Mouse (Mus musculus) CH12.LX (cell line): Measurements from ENCODE around the gene Gm17455.

Experiments used
- BHLHE40 ChIP-seq: IDR thresholded peaks from 2 replicates; pipeline ENCODE4 v1.6.1; 2011; ENCODE audit warnings: mild to moderate bottlenecking, low read depth, low read length, improper control_type of control experiment
- CTCF ChIP-seq, 2 experiments: IDR thresholded peaks in 1 of 2; conservative IDR thresholded peaks in 1 of 2; 2 replicates each; pipeline ENCODE4 v1.5.1; 2011 to 2012; ENCODE audit warnings: low read depth in 2 of 2, low read length in 2 of 2, improper control_type of control experiment in 1 of 2, inconsistent platforms in 1 of 2, mild to moderate bottlenecking in 1 of 2, moderate library complexity in 1 of 2
- EP300 ChIP-seq: IDR thresholded peaks from 2 replicates; pipeline ENCODE4 v1.6.1; 2011; ENCODE audit warnings: low read length, improper control_type of control experiment
- IRF4 ChIP-seq: IDR thresholded peaks from 2 replicates; pipeline ENCODE4 v1.6.1; 2014; ENCODE audit warnings: low read depth, mild to moderate bottlenecking, inconsistent platforms, low read length, improper control_type of control experiment
- MAZ ChIP-seq: IDR thresholded peaks from 2 replicates; pipeline ENCODE4 v1.6.1; 2012; ENCODE audit warnings: low read depth, mild to moderate bottlenecking, inconsistent platforms, low read length, improper control_type of control experiment, moderate library complexity
- PAX5 ChIP-seq: IDR thresholded peaks from 2 replicates; pipeline ENCODE4 v1.6.1; 2012; ENCODE audit warnings: low read length, inconsistent platforms, mixed read lengths
- POLR2A ChIP-seq: IDR thresholded peaks from 2 replicates; pipeline ENCODE4 v1.6.1; 2011; ENCODE audit warnings: low read depth, mild to moderate bottlenecking, improper control_type of control experiment, low read length
- USF1 ChIP-seq: IDR thresholded peaks from 2 replicates; pipeline ENCODE4 v1.6.1; 2014; ENCODE audit warnings: low read depth, mild to moderate bottlenecking, inconsistent platforms, low read length, improper control_type of control experiment
- ZC3H11A ChIP-seq: IDR thresholded peaks from 2 replicates; pipeline ENCODE4 v1.6.1; 2012; ENCODE audit warnings: low read depth, mild to moderate bottlenecking, inconsistent platforms, low read length, improper control_type of control experiment
- ZNF384 ChIP-seq: IDR thresholded peaks from 2 replicates; pipeline ENCODE4 v1.6.1; 2012; ENCODE audit warnings: low read depth, low read length, improper control_type of control experiment, inconsistent platforms

DNA sequence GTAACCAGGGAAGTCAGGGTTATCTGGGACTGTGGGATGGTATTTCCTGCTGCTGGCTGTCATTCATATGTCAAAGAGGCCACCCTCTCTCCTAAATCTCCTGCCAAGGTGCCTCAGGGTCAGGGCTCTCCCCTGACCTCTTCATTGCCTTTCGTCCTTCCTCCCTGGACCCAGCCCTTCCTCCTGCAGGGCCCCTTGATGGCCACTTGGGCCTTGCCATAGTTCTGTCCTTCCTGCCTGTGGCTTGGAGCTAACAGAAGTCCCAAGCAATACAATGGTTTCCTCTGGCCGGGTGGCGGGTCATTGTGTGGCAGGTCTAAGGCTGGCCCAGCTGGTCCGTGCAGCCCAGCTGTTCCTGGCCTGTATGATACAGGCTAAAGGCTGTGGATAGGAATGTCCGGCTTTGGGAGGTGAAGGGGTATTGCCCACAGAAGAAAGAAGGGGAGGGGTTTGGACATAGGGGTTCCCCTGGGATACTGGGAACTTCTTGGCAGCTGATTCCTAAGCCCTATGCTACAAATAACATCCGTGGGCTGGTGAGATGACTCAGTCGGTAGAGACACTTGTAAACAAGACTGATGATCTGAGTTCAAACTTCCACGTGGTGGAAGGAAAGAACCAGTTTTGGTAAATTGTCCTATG lies 25.5 kb upstream of the Gm17455 start:
- TF ChIP-seq BHLHE40: no peak
- no peak for TF ChIP-seq ZC3H11A
- no peak for TF ChIP-seq CTCF (conservative IDR thresholded peaks at IDR 0.05 in 1 of 2, IDR thresholded peaks at IDR 0.05 in 1 of 2; ENCODE audit: low read depth in 2 of 2, low read length in 2 of 2)
- no peak for TF ChIP-seq EP300
- no peak for TF ChIP-seq IRF4
- TF ChIP-seq PAX5: no peak
- TF ChIP-seq POLR2A: no peak
- TF ChIP-seq MAZ: no peak
- TF ChIP-seq USF1: no peak
- no peak for TF ChIP-seq ZNF384
